Mouse (Mus musculus) heart, adult 8-10 months (tissue): ENCODE results near the gene Pde4a. TPM values are rescaled to one million over a fixed set of nuclear protein-coding genes. Genes with fewer than 3 reads are reported as not detected.
"Not testable (repeated sequence)": the region's sequence is repeated elsewhere in the genome, so short reads cannot be mapped to it uniquely, and the experiment has no call there.

Experiments
- DNase-seq: peaks from one replicate; pipeline ENCODE4 v3.0.0; 2022; ENCODE audit warnings: low spot score
- total RNA-seq, 4 experiments: library from RNA; stranded (reverse); gene quantifications; 2 replicates each; pipeline ENCODE4 v1.2.4; 2022

The Pde4a gene
- total RNA-seq, 4 experiments from 2014 or later = 48.5 to 75.4 (median 62.1) TPM

DNA sequence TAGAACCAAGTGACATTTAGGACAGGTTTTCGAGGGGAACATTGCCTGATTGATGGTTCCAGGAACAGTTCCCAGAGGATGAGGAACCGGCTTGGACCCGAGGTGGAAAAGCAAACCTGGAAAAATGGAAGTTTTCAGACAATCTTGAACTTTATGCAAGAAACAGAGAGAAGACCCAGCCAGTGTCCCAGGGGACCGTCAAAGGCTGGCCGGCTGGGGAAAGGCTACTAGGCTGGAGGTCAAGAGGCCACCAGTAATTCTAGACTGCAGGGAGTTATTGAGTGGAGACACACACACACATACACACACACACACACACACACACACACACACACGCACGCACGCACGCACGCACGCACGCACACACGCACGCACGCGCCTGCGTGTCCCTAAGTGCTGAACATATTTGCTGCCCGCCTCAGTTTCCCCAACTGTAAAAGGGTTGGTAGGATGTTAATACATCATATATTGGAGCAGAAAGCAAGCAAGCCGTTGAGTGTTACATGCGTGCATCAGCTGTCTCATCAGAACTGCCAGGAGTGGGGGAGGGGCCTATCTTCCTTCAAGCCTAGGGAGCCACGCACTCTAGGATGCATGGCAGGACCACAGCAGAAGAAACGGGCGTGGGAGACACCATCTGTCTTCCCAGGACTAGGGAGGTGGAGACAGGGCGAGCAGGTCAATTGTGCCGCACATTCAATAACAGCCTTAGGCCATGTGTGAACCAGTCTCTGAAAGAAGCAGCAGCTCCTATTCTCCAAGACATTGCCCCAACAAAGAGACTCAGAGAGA is 50.7 kb downstream of the Pde4a start:
- DNase-seq = no peak

DNA sequence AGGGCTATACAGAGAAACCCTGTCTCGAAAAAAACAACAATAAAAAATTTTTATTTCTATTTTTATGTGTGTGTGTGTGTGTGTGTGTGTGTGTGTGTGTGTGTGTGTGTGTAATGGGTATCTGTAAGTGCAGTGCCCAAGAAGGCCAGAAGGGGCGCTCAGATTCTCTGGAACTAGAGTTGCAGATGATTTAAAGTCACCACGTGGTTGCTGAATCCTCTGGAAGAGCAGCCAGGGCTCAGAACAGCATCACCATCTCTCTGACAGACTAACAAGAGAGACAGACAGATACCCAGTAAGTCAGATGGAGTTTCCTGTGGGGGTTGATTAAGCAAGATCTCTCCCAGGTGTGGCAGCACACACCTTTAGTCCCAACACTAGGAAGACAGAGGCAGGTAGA is 54.3 kb downstream of the Pde4a start:
- no peak for DNase-seq

DNA sequence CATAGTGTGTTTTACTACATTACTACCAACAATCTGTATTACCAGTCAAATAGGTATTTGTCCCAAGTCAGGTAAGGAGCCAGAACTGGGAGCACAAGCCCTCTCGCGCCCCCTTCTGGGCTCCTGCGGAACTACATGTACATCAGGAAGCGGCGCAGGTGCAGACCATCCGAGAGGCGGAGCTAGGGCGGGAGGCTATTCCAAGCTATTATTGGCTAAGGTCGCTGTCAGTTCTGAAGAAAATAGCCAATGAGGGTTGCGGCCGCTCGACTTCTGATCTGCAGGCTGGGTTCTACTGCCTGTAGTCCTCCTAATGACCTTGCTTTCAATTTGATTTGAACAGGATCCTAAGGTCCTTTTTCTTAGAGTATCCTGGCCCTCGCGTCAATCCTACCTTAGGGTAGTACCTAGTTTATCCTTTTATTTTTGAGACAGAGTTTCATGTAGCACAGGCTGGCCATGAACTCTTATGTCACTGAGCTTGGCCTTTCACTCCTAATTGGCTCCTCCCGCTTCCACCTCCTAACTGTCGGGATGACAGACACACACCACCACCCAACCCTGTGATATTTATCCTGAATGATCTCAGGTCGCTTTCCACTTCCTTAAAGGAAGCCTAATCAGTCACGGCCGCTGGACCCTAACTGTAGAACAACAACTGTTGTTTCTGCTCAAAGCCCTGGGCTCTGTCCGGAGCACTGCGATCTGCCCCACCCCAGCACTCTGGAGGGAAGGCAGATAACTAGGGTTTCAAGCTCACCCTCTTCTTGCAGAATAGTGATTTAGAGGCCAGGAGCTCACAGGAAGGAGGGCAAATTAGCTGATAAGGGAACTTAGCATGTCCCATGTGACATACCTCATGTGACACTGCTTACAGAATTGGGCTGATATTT is 55.2 kb downstream of the Pde4a start:
- DNase-seq = peak; percentile 93

DNA sequence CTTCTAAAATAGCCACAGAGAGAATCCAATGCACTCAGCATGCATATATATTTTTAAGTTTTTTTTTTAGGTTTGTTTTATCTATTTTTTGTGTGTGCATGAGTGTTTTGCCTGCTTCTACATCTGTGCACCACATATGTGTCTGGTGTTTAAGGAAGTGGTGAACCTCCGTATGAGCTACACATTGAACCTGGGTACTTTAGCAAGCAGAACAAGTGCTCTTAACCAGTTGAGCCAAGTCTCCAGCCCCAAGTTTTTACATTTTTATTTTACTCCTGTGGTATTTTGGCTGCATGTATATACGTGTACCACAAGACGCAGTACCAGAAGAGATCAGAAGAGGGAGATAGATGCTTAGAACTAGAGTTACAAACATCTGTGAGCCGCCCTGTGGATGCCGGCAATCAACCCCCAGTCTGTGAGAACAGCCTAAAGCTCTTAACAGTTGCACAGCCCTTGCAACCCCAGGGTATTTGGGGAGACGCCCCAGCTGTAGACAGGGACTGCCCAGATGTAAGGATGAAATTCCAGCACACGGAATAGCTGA is 55.9 kb downstream of the Pde4a start:
- peak; percentile 66 for DNase-seq

DNA sequence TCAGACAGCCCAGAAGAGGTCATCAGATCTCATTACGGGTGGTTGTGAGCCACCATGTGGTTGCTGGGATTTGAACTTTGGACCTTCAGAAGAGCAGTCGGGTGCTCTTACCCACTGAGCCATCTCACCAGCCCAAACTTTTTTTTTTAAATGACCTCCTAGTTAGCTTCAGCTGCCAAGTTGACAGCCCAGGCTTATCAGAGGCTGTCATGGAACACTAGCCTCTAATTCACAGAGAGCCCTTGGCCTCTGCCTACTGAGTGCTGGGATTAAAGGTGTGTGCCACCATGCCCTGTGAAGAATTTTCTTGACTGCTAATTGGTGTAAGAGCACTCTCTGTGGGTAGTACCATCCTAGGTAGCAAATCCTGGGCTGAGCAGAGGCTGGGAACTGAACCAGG is 58.0 kb downstream of the Pde4a start:
- not testable (repeated sequence) for DNase-seq

DNA sequence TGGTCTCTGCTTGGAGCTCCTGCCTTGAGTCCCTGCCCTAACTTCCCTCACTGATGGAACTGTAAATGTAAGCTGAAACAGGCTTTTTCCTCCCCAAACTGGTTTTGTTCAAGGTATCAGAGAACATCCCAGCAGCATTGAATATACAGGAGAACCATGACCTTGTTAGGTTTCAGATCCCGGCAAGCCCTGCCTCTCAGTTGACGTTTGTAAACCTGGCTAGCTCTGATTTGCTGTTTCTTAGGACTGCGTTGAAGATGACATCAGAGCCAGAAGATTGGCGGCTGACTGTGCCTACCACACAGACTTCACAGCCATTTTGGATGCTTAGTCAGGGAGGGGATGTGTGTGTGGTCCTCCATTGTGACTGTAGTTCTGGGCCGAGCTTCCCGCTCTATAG is 58.4 kb downstream of the Pde4a start:
- DNase-seq = no peak

DNA sequence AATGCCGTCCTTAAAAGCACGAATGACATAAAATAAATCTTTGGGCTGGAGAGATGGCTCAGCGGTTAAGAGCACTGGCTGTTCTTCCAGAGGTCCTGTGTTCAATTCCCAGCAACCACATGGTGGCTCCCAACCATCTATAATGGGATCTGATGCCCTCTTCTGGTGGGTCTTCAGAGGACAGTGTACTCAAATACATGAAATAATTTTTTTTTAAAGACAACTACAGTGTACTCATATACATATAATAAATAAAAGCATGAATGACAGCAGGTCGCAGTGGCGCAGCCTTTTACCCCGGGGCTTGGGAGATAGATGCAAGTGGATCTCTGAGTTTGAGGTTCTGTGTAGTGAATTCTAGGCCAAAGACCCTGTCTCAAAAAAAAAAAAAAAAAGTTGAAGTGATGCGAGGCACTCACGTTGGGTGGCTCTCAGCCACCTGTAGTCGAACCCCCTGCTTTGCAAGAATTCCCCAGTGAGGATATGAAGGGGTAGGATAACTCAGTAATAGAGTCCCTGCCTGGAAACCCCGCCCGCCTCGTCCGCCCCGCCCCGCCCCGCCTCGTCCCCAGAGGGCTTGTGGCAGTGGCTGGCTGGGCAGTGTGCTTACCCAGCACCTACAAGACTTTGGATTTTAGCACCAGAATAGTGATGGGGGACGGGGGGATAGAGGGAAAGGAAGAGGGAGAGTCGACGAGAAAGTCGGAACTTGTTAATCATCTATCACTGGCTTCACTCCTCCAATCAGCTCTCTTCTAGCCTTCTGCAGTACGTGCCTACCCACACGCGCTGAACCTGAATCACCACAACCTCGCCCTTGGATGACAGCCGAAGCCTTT is 59.3 kb downstream of the Pde4a start:
- no peak for DNase-seq

DNA sequence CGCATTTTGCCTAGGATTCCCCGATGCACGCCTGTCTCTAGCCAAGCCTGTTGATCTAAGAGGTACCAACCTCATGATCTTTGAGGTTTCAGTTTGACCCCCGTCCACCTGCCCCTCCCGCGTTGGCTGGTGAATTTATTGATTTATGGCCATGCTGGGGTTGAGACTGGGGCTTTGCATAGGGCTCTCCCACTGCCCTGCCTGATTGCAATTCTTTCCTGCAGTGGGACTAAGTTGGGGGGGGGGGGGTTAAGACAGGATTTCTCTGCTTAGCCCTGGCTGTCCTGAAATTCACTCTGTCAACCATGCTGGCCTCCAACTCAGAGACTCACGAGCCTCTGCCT is 59.9 kb downstream of the Pde4a start:
- no peak for DNase-seq

DNA sequence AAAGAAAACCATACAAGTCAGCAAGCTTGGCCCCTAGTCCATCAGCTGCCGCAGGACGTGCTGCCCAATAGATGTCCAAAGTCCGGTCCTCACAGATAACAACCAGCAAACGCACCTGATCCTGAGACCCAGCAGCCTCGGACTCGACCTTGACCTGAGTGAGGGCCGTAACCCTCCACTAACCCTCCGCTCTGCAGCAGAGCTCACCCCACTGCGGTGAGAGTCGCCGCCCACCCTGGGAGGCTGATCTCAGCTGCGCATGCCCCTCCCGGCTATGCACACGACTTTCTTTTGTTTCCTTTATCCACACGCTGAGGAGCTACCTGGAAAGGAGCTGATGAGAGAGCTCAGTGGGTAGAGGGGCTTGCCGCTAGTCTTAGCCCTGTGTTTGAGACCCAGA is 61.8 kb downstream of the Pde4a start:
- DNase-seq = no peak

DNA sequence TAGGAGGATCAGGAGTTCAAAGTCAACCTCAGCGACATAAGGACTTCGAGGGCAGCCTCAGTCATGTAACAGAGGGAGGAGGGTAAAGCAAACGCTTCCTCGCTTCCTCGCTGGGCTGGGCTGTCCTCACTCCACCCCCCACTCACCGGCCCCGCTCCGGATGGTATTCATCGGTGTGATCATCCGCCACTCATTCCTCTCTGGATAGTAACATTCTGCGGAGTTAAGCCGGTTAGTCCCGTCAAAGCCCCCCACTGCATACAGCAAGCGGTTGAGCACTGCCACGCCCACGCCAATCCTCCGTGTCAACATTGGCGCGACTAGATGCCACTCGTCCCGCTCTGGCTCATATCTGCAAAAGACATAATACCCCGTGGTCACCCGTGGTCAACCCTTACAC is 66.0 kb downstream of the Pde4a start:
- DNase-seq = no peak

DNA sequence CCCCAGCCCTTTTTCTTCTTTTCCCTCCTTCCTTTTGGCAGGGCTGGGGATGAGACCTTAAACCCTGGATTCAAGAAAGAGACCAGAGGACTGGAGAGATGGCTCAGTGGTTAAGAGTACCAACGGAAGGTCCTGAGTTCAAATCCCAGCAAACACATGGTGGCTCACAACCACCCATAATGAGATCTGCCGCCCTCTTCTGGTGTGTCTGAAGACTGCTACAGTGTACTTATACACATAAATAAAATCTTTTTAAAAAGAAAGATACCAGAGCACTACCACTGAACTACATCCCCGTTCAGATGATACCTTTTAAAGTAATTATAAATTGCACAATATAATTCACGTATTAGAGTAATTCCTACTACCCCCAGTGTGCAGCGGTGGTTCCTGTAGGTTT is 67.4 kb downstream of the Pde4a start:
- no peak for DNase-seq

DNA sequence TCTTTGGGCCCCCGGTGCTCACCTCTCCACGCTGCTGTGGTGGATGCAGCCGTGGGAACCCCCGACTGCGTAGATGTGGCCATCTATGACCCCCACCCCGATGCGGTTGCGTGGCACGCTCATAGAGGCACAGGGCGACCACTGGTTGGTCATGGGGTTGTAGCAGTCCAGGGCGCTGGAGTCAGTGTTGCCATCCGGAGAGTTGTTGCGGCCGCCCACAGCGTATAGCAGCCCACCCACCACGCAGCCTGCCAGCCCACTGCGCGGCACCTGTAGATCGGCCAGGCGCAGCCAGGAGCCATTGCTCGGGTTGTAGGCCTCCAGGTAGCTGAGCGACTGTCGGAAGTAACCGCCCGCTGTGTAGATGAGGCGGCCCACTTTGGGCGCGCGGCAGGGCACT is 67.9 kb downstream of the Pde4a start:
- DNase-seq = no peak

DNA sequence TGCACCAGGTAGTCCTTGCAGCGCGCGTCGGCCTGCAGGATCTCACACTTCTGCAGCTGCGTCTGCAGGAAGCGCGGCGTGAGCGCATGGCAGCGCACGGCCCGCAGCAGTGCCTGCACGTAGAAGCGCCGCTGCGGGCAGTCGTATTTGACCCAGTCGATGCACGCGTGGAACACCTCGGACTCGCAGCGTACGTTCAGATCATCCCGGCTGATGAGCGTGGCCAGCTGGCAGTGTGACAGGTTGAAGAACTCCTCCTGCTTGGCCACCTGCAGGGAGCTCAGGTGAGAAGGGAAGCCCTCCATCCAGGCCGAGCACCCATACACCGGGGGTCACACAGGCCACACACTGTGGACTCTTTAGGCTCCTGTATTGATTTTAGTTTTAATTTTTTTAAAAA is 68.3 kb downstream of the Pde4a start:
- DNase-seq = no peak

DNA sequence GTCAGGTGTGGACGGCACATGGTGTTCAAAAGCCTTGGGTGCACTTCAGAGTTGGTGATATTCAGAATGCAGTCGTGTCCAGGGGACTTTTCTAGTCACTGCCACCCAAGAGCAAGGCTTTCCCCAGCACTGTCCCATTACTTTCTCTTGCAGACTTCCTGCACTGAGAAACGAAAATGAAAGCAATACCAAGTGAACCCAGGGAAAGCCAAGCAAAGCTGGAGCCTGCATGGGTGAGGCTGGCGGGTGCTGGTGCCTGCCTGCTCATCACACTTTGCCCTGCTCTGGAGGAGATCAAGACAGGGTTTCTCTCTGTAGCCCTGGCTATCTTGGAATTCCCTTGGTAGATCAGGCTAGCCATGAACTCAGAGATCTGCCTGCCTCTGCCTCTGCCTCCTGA is 69.8 kb downstream of the Pde4a start:
- no peak for DNase-seq

DNA sequence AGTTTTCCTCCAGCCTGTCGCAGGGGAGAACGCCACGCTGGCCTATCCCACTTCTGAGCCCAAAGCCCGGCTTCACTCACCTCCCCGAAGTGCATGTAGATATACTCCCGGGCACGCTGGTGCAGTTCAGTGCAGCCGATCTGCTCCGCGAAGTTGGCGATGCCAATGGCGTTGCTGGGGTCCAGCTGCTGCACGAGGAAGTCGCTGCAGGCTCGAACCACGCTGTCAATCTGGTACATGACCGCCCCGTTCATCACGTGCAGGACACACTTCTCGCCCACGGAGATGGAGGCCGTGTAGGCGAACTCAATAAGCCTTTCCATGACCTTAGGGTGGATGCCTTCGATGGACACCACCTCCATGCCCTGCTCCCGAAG is 71.5 kb downstream of the Pde4a start:
- DNase-seq = no peak

DNA sequence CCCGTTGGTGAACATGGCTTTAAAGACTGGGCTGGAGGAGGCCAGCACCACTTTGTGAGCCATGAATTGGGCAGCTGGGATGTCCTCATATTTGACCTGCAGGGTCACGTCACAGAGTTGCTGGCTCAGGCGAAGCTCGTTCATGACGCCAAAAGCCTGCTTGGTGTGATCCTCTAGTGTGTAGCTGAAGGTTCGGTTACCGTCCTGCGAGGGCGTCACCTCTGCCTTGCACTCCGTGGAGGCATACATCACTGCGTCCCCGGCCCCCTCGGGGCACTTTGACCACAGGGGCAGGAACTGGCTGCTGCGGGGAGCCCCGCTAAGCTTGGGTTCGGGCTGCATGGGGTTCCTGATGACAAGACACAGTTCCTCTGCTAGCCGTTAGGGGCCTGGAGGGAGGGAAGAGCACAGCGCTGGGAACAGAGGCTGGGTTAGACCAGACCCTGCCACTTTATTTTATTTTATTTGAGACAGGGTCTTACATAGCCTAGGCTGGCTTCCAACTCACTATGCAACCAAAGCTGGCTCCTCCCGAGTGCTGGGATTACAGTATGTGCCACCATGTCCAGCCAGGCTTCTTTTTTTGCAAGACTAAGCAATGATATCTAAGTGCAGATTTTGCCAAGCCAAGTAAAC is 72.0 kb downstream of the Pde4a start:
- DNase-seq = no peak

DNA sequence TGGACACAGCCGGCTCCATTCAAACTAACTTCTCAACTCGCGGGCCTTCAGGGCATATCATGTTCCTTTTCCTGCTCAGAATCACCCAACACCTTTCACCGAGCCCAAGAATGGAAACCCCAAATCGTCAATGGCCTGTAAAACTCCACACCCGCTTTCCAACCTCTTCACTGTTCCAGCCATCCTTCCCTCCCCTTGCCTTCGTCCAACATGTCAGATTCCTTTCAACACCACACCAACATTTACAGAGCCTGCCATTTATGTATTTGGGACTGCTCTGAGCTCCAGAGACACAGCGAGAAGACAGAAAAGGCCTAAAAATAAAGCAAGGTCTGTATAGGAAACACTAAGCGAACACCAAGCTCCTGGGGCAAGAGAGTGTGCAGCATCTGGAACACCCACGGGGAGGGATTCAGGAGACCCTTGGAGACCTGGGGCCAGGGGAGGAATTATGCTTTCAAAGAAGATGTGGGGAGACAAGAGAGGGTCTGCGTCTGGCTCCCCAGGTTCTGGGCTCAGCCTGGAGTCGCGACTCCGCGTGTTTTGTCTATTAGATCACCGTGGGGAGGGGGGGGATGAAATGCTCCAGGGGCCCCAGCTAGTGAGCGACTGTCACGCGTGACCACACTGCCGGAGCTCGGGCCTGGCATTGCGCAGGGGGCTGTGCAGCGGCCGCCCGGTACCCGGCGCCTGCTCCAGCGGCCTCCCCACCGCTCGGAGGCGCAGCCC is 72.7 kb downstream of the Pde4a start:
- DNase-seq = no peak

DNA sequence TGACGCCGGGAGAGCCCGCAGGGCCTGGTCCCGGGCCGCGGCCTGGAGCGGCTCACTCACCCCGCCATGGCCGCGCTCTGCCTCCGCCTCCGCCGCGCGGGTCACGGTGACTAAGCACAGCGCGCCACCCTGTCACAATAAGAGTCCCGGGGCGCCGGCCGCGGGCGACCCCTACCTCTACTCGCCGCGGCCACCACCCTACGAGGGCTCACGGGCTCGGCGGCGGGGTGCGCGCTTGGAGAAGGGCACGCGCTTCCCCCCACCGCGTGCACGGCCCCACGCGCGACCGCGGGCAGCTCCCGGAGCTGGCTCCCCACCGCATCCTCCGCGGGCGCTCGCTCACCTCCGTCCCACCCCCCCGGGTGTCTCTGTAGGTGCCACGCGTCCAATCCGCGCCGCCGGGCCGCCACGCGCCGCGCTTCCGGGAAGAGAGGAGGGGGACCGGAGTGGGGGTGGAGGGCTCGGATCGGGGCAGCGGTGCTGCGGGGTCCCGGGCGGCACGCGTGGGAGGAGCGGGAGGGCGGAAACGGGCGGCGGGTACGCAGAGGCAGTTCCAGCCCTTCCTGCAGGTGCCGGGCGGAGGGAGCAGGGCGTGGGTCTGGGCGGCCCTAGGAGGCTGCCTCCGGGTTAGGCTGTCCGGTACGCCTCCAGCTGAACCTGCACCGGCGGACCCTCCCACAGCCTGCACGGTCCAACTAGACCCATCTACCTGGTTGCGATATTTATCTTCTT is 73.4 kb downstream of the Pde4a start, which contains the start of gene Keap1:
Gene Keap1, minus strand, starts transcription at position 629 of the 732 bp plus-strand sequence.
- DNase-seq = peak; percentile 81

DNA sequence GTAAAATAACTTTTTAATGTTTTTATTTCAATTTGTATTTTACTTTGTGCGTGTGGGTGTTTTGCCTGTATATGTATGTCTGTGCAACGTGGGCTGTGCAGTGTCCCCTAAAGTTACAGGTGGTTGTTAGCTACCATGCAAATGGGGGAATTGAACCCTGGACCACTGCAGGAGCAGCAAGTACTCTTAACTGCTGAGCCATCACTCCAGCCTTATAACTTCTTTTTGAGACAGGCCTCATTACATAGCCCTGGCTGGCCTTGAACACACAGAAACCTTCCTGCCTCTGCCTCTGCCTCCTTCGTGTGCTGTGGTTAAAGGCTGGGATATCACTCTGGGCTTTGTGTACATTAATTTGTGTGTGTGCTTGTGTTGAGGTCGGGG is 73.9 kb downstream of the Pde4a start:
- no peak for DNase-seq

DNA sequence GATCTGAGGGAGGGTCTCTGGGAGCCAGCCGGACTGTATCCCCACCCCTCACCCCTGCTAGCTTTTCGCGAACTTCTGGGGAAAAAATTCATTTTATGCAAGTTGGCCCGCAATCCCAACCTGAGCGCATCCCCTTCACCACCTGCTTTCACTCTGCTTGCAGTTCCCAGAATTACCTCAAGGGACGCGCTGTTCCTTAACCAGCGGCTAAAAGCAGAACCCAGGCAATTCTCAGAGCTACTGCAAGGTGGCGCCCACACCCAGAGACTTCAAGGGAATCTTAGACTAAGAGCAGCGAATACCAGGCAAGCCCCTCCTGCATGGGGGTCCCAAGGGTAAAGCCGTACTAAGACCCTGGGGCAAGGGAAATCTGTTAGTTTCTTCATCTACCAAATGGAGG is 75.8 kb downstream of the Pde4a start:
- peak; percentile 82 for DNase-seq
